Mouse (Mus musculus) E14TG2a.4 (cell line): ENCODE data around the gene Gpsm1.

Experiments used
- CTCF ChIP-seq: conservative IDR thresholded peaks from 2 replicates; pipeline ENCODE4 v1.5.1; 2014; ENCODE audit warnings: low read length
- POU5F1 ChIP-seq: IDR thresholded peaks from 2 replicates; pipeline ENCODE4 v1.6.1; 2014; ENCODE audit warnings: low read length, borderline replicate concordance

GRCm38 (mm10) chr2:26311936-26312335 lies 3.4 kb upstream of the Gpsm1 start:
- no peak for TF ChIP-seq CTCF
- no peak for TF ChIP-seq POU5F1
